Mouse (Mus musculus): ENCODE data around the gene Arap1. TPM values are rescaled to one million over a fixed set of nuclear protein-coding genes. Genes with fewer than 3 reads are reported as not detected.

Gene Arap1
- total RNA-seq, 2 experiments from 2014 or later = 49.2 to 57.4 TPM

Other genes with a start within 250 kb of the Arap1 start
- 10 to 100 TPM in 1 of 2 experiments, 1 to 10 TPM in 1; 6.3 to 11.4 TPM for gene Atg16l2, start 45.8 kb upstream of the Arap1 start, total RNA-seq (2021)
- gene Stard10, start 31.0 kb upstream of the Arap1 start, total RNA-seq (2021) = 1 to 10 TPM; 5.9 to 9.0 TPM
- gene Gm45837, start 62.8 kb downstream of the Arap1 start, total RNA-seq (2021) = not detected
- 10 to 100 TPM; 60.7 to 61.2 TPM for gene Pde2a, start 73.6 kb downstream of the Arap1 start, total RNA-seq (2021)
- not detected for gene Art2b, start 237.5 kb downstream of the Arap1 start, total RNA-seq (2021)